Mouse (Mus musculus): ENCODE results near the gene Cfap221. TPM values are rescaled to one million over a fixed set of nuclear protein-coding genes. Genes with fewer than 3 reads are reported as not detected.

Cfap221 gene
- polyA plus RNA-seq, 1 experiment = not detected

GRCm38 (mm10) chr1:120016240-120016639, 19.2 kb upstream of the Cfap221 start:
- TF ChIP-seq CTCF (IDR thresholded peaks at IDR 0.05; ENCODE audit: low read depth, low read length) (peak; percentile 28), POLR2A (IDR thresholded peaks at IDR 0.05; ENCODE audit: insufficient read depth, low read length) (no peak)
- Histone ChIP-seq H3K4me3 (ENCODE audit: low read depth, low read length) (no peak overlapping the region), H3K9me3 (replicated peaks; ENCODE audit: control insufficient read depth, insufficient read depth, low read length, poor library complexity, severe bottlenecking) (no peaks in the 10 kb centered on the region), H3K27ac (ENCODE audit: insufficient read depth, low read length) (no peak overlapping the region), H3K27me3 (ENCODE audit: control insufficient read depth, insufficient read depth, low read length, poor library complexity, severe bottlenecking) (no peaks in the 10 kb centered on the region), H3K36me3 (ENCODE audit: control insufficient read depth, insufficient read depth, low read length, poor library complexity, severe bottlenecking) (no peaks in the 10 kb centered on the region), H3K9ac (ENCODE audit: low read depth, poor library complexity, severe bottlenecking) (no peak overlapping the region), H3K4me1 (ENCODE audit: control insufficient read depth, insufficient read depth, low read length) (no peaks in the 10 kb centered on the region)

GRCm38 (mm10) chr1:120013111-120013510, 16.1 kb upstream of the Cfap221 start:
- no peaks in the 10 kb centered on the region for H3K36me3 ChIP-seq (ENCODE audit: control insufficient read depth, insufficient read depth, low read length, poor library complexity, severe bottlenecking)
- H3K4me1 ChIP-seq (ENCODE audit: control insufficient read depth, insufficient read depth, low read length) = no peaks in the 10 kb centered on the region
- H3K4me3 ChIP-seq (ENCODE audit: low read depth, low read length) = no peak overlapping the region
- H3K27ac ChIP-seq (ENCODE audit: insufficient read depth, low read length) = no peak overlapping the region
- TF ChIP-seq POLR2A (IDR thresholded peaks at IDR 0.05; ENCODE audit: insufficient read depth, low read length) (no peak), CTCF (IDR thresholded peaks at IDR 0.05; ENCODE audit: low read depth, low read length) (peak; percentile 85)
- no peaks in the 10 kb centered on the region; the same call in 1 of the 2 replicates for H3K27me3 ChIP-seq (ENCODE audit: control insufficient read depth, insufficient read depth, low read length, poor library complexity, severe bottlenecking)
- H3K9me3 ChIP-seq (replicated peaks; ENCODE audit: control insufficient read depth, insufficient read depth, low read length, poor library complexity, severe bottlenecking) = no peaks in the 10 kb centered on the region
- no peak overlapping the region for H3K9ac ChIP-seq (ENCODE audit: low read depth, poor library complexity, severe bottlenecking)

GRCm38 (mm10) chr1:120012638-120013037, 15.6 kb upstream of the Cfap221 start:
- no peaks in the 10 kb centered on the region for H3K4me1 ChIP-seq (ENCODE audit: control insufficient read depth, insufficient read depth, low read length)
- H3K9ac ChIP-seq (ENCODE audit: low read depth, poor library complexity, severe bottlenecking) = no peak overlapping the region
- no peak overlapping the region for H3K4me3 ChIP-seq (ENCODE audit: low read depth, low read length)
- TF ChIP-seq EP300 (IDR thresholded peaks at IDR 0.05; ENCODE audit: insufficient read depth, low read depth, low read length) = no peak
- H3K36me3 ChIP-seq (ENCODE audit: control insufficient read depth, insufficient read depth, low read length, poor library complexity, severe bottlenecking) = no peaks in the 10 kb centered on the region
- no peaks in the 10 kb centered on the region; the same call in 1 of the 2 replicates for H3K27me3 ChIP-seq (ENCODE audit: control insufficient read depth, insufficient read depth, low read length, poor library complexity, severe bottlenecking)
- no peaks in the 10 kb centered on the region for H3K9me3 ChIP-seq (replicated peaks; ENCODE audit: control insufficient read depth, insufficient read depth, low read length, poor library complexity, severe bottlenecking)
- H3K27ac ChIP-seq (ENCODE audit: insufficient read depth, low read length) = no peak overlapping the region

GRCm38 (mm10) chr1:120007851-120008588, 11.0 kb upstream of the Cfap221 start:
- Histone ChIP-seq H3K4me3 (ENCODE audit: low read depth, low read length) (no peak overlapping the region), H3K36me3 (ENCODE audit: control insufficient read depth, insufficient read depth, low read length, poor library complexity, severe bottlenecking) (no peaks in the 10 kb centered on the region), H3K27me3 (ENCODE audit: control insufficient read depth, insufficient read depth, low read length, poor library complexity, severe bottlenecking) (no peaks in the 10 kb centered on the region; the same call in 1 of the 2 replicates), H3K4me1 (ENCODE audit: control insufficient read depth, insufficient read depth, low read length) (no peaks in the 10 kb centered on the region), H3K9ac (ENCODE audit: low read depth, poor library complexity, severe bottlenecking) (no peak overlapping the region), H3K27ac (ENCODE audit: insufficient read depth, low read length) (no peak overlapping the region), H3K9me3 (replicated peaks; ENCODE audit: control insufficient read depth, insufficient read depth, low read length, poor library complexity, severe bottlenecking) (no peaks in the 10 kb centered on the region)
- no peak for TF ChIP-seq POLR2A (IDR thresholded peaks at IDR 0.05; ENCODE audit: insufficient read depth, low read length)
- no peak for TF ChIP-seq CTCF (IDR thresholded peaks at IDR 0.05; ENCODE audit: low read depth, low read length)
- TF ChIP-seq EP300 (IDR thresholded peaks at IDR 0.05; ENCODE audit: insufficient read depth, low read depth, low read length) = no peak

- Histone ChIP-seq H3K9me3 (replicated peaks; ENCODE audit: control insufficient read depth, insufficient read depth, low read length, poor library complexity, severe bottlenecking) (no peaks in the 10 kb centered on the region), H3K9ac (ENCODE audit: low read depth, poor library complexity, severe bottlenecking) (no peak within 1 kb of the TSS), H3K27ac (ENCODE audit: insufficient read depth, low read length) (no peak within 1 kb of the TSS), H3K36me3 (ENCODE audit: control insufficient read depth, insufficient read depth, low read length, poor library complexity, severe bottlenecking) (no peaks in the 10 kb centered on the region), H3K4me3 (ENCODE audit: low read depth, low read length) (0 out of 2 replicates have a peak within 1 kb of the TSS, but pooled peaks have one; percentile 7), H3K27me3 (ENCODE audit: control insufficient read depth, insufficient read depth, low read length, poor library complexity, severe bottlenecking) (no peaks in the 10 kb centered on the region; the same call in 1 of the 2 replicates), H3K4me1 (ENCODE audit: control insufficient read depth, insufficient read depth, low read length) (no peaks in the 10 kb centered on the region)
- no peak for TF ChIP-seq POLR2A (IDR thresholded peaks at IDR 0.05; ENCODE audit: insufficient read depth, low read length)
- no peak for TF ChIP-seq CTCF (IDR thresholded peaks at IDR 0.05; ENCODE audit: low read depth, low read length)
- TF ChIP-seq EP300 (IDR thresholded peaks at IDR 0.05; ENCODE audit: insufficient read depth, low read depth, low read length) = no peak
Observed at GRCm38 (mm10) chr1:120006844-120007790, 10.1 kb upstream of the Cfap221 start, which contains the start of gene Sctr. Gene Sctr (plus strand): TSS chr1:120006894.

GRCm38 (mm10) chr1:119997644-119998043, 610 bp upstream of the Cfap221 start:
- Histone ChIP-seq H3K4me3 (ENCODE audit: low read depth, low read length) (no peak overlapping the region), H3K36me3 (ENCODE audit: control insufficient read depth, insufficient read depth, low read length, poor library complexity, severe bottlenecking) (no peaks in the 10 kb centered on the region), H3K4me1 (ENCODE audit: control insufficient read depth, insufficient read depth, low read length) (no peaks in the 10 kb centered on the region), H3K9me3 (replicated peaks; ENCODE audit: control insufficient read depth, insufficient read depth, low read length, poor library complexity, severe bottlenecking) (no peaks in the 10 kb centered on the region), H3K27me3 (ENCODE audit: control insufficient read depth, insufficient read depth, low read length, poor library complexity, severe bottlenecking) (no peaks in the 10 kb centered on the region), H3K27ac (ENCODE audit: insufficient read depth, low read length) (no peak overlapping the region), H3K9ac (ENCODE audit: low read depth, poor library complexity, severe bottlenecking) (no peak overlapping the region)
- no peak for TF ChIP-seq EP300 (IDR thresholded peaks at IDR 0.05; ENCODE audit: insufficient read depth, low read depth, low read length)
- TF ChIP-seq POLR2A (IDR thresholded peaks at IDR 0.05; ENCODE audit: insufficient read depth, low read length) = no peak
- TF ChIP-seq CTCF (IDR thresholded peaks at IDR 0.05; ENCODE audit: low read depth, low read length) = no peak
